Mouse (Mus musculus) embryo, embryonic 10.5 days (tissue): ENCODE results near the gene Ddx58.

Experiments
- DNase-seq: peaks from one replicate; pipeline ENCODE4 v3.0.0-alpha.2; 2015; ENCODE audit warnings: low spot score

Ddx58 gene

DNA sequence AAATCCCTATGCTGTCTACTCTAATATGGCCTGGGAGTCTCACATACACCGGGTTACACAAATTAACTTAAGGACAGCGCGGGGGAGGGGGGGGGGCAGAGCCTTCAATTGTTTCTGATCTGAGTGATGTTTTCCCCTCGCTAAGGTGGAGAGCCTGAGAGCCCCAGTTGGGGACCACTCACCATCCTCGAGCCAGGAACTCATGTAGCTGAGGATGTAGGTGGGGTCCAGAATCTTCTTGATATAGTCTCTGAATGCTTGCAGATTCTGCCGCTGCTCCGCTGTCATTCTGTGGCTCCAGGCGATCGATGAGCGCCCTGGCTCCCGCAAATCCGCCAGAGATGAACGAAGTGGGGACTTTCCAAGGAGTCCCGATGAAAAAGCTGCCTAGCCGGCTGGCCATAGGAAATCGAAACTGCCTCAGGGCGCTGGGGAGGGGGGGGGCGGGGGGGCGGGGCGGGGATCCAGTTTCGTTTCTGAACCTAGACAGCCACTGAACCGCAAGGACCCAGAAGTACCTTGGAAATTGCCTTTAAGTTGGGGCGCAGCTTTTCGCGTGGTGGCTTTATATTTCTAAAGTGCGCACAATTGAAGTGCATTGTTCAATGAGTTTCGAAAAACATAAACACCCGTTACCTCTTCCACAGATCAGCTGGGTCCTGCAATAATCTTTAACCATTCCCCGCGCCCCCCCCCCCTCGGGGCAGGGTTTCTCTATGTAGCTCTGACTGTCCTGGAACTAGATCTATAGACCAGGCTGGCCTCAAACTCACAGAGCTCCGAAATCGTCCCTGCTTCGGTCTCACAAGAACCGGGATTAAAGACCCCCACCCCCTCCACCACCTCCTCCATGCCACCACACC lies at the start of gene Ddx58:
Gene Ddx58 (minus strand): TSS at position 420 of the 863 bp plus-strand sequence.
- DNase-seq: peak; percentile 52

DNA sequence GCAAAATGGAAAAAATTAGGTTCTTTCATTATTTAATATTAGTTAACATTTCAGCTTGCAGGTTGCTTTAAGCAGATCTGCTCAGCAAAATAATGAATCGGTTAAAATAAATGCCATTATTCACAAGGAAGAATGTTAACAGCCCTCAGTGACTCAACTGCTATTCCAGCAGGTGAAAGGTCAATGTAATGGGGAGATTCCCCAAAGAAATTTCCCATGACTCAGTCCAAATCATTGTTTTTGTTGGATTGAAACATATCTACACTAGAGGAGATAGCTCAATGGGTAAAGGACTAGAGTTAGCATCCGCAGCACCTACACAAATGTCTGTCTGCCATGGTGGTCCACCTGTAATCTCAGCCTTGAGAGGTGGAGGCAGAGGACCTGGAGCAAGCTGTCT lies 49.4 kb upstream of the Ddx58 start:
- no peak for DNase-seq

GRCm38 (mm10) chr4:40287415-40287814 lies 47.8 kb upstream of the Ddx58 start:
- DNase-seq: no peak

GRCm38 (mm10) chr4:40285582-40285981 lies 46.0 kb upstream of the Ddx58 start:
- peak; percentile 80 for DNase-seq

- DNase-seq: peak; percentile 97
These were observed 39.8 kb upstream of the Ddx58 start, which contains the start of gene Ndufb6 for GRCm38 (mm10) chr4:40279276-40279900. Ndufb6 (minus strand) TSS chr4:40279421.

- peak; percentile 12 for DNase-seq
These were observed 39.2 kb upstream of the Ddx58 start for GRCm38 (mm10) chr4:40278880-40279275.

DNA sequence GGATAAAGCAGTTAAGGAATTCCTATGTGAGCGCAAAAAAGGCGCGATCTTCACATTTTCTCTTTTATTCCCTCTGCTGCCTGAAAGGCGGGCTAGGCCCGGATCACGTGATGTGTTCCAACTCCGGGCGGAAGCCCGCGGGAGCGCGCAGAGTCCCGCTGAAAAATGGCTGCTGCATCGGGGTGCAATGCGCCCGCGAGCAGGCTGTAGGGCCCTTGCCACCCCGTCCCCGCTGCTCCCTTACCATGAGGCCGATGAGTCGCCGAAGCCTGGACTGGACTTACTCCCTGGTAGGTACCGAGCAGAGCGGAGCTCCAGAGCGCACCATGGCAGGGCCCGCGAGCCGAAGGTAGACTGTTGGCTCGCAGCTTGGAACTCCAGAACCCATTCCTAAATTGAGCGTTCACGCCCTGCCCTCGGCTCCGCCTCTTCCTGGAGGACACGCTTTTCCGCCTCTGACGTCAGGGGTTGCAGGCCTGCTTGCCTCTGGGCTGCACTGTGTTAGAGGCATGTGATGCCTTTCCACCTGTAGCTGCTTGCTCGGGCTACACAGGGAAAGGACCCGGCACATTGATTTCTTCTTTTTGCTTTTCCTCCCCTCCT lies 29.9 kb upstream of the Ddx58 start, which contains the start of the genes Smim27 and Topors:
Gene Smim27 (plus strand): TSS at position 150 of the 603 bp plus-strand sequence.
Gene Topors (minus strand): TSS at position 421 of the 603 bp plus-strand sequence.
- peak; percentile 98 for DNase-seq

DNA sequence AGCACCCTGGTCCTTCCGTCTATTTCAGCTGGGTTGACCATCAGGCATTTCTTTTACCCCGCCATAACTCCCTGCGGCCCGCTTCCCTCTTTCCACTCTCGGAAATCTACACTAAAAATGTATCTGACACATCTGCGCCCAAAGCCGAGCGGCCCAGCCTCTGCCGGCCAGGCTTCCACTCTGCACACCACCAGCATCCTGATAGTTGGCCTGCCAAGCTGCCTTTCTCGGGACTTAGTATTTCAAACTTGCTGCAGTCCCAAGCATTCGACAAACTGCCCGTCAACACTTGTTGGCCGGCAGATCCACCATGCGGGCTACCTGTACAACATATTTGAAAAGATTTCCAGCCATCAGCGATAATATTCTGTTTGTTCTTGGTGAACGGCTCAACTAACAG lies 29.2 kb upstream of the Ddx58 start:
- DNase-seq: no peak

- DNase-seq: peak; percentile 96
These were observed 28.7 kb upstream of the Ddx58 start for GRCm38 (mm10) chr4:40268204-40268813.

DNA sequence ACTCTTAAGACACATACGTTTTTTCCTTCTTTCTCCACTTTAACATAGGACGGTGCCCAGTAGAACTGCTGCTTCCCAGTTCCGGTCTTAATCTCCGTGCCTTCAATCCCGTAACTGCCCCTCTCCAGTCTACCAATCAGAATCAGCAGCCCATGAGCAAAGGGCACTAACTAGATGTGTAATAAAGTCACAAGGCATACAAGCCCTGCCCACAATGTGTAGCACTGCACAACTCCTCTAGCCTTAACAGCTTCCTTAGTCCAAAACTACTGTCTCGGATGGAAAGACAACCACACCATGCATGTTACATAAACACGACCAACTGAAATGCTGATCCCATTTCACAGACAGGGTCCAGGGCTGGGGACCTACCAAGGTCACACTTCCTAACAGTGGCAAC lies 28.1 kb upstream of the Ddx58 start:
- no peak for DNase-seq

- DNase-seq: no peak
These were observed 24.7 kb upstream of the Ddx58 start for GRCm38 (mm10) chr4:40264321-40264720.

- no peak for DNase-seq
These were observed 14.9 kb upstream of the Ddx58 start for GRCm38 (mm10) chr4:40254385-40255103.

DNA sequence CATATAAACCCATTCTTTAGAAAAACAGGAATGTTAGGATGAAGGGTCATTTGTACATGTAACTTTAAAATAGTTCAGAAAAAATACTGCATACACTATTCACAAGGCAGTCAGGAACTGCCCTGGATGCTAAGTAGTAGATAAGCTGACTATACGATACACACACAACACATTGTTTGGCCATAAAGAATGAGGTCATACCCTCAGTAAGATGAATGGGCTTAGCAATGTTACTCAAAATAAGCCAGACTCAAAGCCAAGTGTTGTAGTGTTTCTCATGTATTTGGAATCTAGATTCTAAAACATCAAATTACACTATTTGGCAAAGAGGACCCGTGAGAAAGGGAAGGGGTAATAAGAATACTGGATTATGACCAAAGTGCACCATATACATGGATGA lies 14.1 kb upstream of the Ddx58 start:
- DNase-seq: no peak

DNA sequence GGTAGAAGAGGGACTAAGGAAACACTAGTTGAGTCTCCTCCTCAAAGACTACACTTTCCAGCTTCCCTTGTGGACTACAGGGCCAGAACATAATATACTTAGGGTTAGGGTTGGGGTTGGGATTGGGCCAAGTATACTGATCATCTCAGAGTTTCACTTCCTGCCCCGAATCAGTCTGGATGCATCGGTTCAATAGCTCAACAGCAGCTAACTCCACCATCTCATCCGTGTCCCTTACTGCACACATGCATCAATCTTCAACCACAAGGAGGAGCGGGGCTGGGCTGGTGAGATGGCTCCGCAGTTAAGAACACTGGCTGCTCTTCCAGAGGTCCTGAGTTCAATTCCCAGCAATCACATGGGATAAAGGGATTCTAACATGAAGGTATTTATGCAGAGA lies 11.4 kb upstream of the Ddx58 start:
- DNase-seq: no peak

- DNase-seq: no peak
These were observed 4.4 kb upstream of the Ddx58 start for GRCm38 (mm10) chr4:40244035-40244434.

DNA sequence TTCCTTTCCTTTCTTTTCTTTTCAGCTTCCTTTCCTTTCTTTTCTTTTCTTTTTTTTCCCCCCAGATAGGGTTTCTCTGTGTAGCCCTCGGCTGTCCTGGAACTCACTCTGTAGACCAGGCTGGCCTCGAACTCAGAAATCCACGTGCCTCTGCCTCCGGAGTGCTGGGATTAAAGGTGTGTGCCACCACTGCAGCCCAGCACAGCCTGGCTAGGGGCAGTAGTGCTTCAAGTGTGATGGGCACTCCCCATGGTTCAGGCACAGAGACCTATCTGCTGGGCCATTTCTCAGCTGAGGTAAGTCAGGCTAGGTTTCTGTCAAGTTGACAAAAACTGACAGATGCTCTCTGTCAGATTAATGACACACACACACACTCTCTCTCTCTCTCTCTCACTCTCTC lies 3.4 kb upstream of the Ddx58 start:
- DNase-seq: no peak

DNA sequence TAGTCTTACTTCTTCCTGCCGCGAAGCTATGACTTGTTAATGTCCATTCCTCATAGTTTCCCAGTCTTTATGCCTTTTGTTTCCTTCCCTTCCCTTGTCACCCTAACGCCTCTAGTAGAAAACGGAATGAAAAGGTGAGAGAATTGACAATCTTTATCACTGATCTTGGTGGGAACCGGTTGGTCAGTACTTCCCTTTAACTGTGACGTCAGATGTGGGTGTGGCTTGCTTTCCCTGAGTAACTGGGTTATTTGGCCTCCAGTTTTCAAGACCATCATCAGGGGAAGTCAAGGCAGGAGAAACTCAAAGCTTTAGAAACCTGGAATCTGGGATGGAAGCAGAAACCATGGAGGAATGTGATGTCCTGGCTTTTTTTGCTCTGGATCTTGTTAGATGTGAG lies 2.3 kb upstream of the Ddx58 start:
- peak; percentile 15 for DNase-seq

- peak; percentile 15 for DNase-seq
These were observed 680 bp upstream of the Ddx58 start for GRCm38 (mm10) chr4:40240272-40240744.

DNA sequence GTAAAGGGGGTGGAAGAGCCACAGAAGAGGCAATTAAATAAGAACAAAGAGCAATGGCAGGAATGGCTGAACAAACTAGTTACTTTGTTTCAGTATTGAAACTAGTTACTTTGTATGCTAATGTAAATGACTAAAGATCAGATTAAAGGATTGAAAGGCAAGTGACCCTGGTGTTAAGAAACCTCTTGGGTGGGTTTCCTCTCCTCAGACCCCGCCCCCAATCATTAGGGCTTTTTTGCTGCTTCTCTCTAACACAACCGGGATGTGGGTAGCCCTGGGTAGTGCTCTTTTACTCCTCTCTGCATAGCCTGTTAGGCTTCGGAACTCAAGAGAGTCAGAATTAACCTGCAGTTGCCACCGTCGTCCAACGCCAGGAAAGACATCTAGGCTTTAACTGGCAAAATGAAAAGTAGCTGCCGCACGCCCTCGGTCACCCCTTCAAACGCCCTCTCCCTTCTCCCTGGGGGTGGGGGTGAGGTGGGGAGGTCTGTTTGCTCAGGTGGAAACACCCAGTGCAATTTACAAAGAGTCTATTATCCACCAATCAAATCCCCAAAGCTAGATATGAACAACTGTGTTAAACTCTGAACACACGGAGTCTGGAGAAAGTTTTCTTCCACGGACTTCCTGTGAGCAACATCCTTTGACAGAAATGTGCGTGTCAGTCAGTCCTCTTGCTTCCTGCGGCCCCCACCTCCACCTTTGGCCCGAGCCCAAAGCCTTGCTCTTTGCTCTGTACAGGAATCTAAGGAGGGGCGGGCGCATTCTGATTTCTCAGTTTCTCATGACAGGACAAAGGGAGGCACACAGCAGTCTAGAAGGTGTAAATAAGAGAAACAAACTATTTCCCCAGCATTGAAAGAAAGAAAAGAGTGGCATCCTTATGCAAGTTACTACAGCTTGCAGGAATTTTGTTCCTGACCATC lies 882 bp downstream of the Ddx58 start:
- peak; percentile 38 for DNase-seq

DNA sequence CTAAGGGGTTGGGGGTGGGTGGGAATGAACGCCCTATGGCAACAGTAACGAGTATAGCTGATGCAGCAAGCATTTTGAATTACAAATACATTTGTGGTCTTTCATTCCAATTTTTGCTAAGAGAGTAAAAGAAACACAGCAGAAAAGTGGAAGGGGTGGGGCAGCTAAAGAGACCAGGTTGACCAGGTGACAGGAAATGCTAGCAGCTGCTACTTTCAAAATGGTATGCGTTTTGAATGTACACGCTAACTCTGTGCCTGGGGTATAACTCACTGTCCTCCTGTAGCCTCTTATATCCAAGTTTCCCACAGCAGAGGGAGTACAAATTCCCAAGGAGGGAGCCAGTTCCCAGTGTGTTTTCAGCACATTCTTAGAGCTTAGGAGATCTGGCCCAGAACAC lies 2.8 kb downstream of the Ddx58 start:
- no peak for DNase-seq
